Mouse (Mus musculus) lung, adult 2 months (tissue): ENCODE data around the gene Eno1. TPM values are rescaled to one million over a fixed set of nuclear protein-coding genes. Genes with fewer than 3 reads are reported as not detected.
"Not testable (repeated sequence)": the region's sequence is repeated elsewhere in the genome, so short reads cannot be mapped to it uniquely, and the experiment has no call there.

Experiments
- DNase-seq: peaks from one replicate; pipeline ENCODE4 v3.0.0; 2022
- H3K4me1 ChIP-seq: fragments of 200-500 bp; 2 replicates; pipeline ENCODE4 v1.6.1; 2011; ENCODE audit warnings: low read length; ENCODE audit not compliant: control insufficient read depth, insufficient read depth
- H3K4me3 ChIP-seq: fragments of 200-500 bp; replicated peaks from 2 replicates; pipeline ENCODE3; 2011; ENCODE audit warnings: low read depth, mild to moderate bottlenecking, control low read depth, low read length; ENCODE audit errors: extremely low read depth
- CTCF ChIP-seq: fragments of 200-500 bp; IDR thresholded peaks from 2 replicates; pipeline ENCODE4 v1.5.1; 2011; ENCODE audit warnings: mild to moderate bottlenecking, low read length, control low read depth; ENCODE audit not compliant: insufficient read depth
- POLR2A ChIP-seq: fragments of 200-500 bp; IDR thresholded peaks from 2 replicates; pipeline ENCODE4 v1.6.1; 2011; ENCODE audit warnings: low read depth, mild to moderate bottlenecking, control low read depth, low read length, borderline replicate concordance; ENCODE audit errors: extremely low read depth
- WGBS: fragments of 180-500 bp; shearing (Covaris S2); methylation state at CpG from one replicate; pipeline ENCODE4 v1.1.7; 2018; 5-methylcytosine and 5-hydroxymethylcytosine counted together
- polyA plus RNA-seq: library from polyadenylated mRNA; depleted of rRNA; stranded (reverse); fragments of >200 nt; gene quantifications from 2 replicates; pipeline ENCODE4 v1.2.3, GENCODE M21; 2012

The Eno1 gene
- polyA plus RNA-seq, 1 experiment: 220 TPM

GRCm38 (mm10) chr4:150272725-150273124 is 36.2 kb downstream of the Eno1 start:
- WGBS: 7% methylated on average over 9 of the region's 9 CpGs
- TF ChIP-seq POLR2A (no peak), CTCF (no peak)
- no peak overlapping the region for H3K4me3 ChIP-seq
- DNase-seq: peak; percentile 51
- H3K4me1 ChIP-seq: peaks cover 12% of the 10 kb centered on the region

GRCm38 (mm10) chr4:150275531-150275930 is 39.0 kb downstream of the Eno1 start:
- DNase-seq: no peak
- TF ChIP-seq POLR2A (no peak), CTCF (no peak)
- Histone ChIP-seq H3K4me3 (no peak overlapping the region), H3K4me1 (peaks cover 12% of the 10 kb centered on the region)
- 91% methylated on average over 5 of the region's 5 CpGs for WGBS

- DNase-seq, H3K4me1 ChIP-seq, H3K4me3 ChIP-seq: not testable (repeated sequence)
- WGBS: 87% methylated on average over 5 of the region's 7 CpGs
These were observed 42.8 kb downstream of the Eno1 start for GRCm38 (mm10) chr4:150279336-150279735.

- 62% methylated on average over 2 of the region's 2 CpGs for WGBS
- H3K4me3 ChIP-seq: no peak overlapping the region
- DNase-seq: no peak
- no peak for TF ChIP-seq CTCF
- no peak for TF ChIP-seq POLR2A
- H3K4me1 ChIP-seq: peaks cover 4% of the 10 kb centered on the region; the same call in 1 of the 2 replicates
These were observed 43.5 kb downstream of the Eno1 start for GRCm38 (mm10) chr4:150280002-150280401.

GRCm38 (mm10) chr4:150280459-150280858 is 43.9 kb downstream of the Eno1 start:
- 59% methylated on average over 4 of the region's 4 CpGs for WGBS
- DNase-seq: no peak
- no peak for TF ChIP-seq CTCF
- Histone ChIP-seq H3K4me3 (no peak overlapping the region), H3K4me1 (peaks cover 4% of the 10 kb centered on the region; the same call in 1 of the 2 replicates)

- under 1% methylated on average over 60 of the region's 60 CpGs for WGBS
- Histone ChIP-seq H3K4me1 (peaks cover 4% of the 10 kb centered on the region; the same call in 1 of the 2 replicates), H3K4me3 (peak within 1 kb of the TSS; percentile 99)
- TF ChIP-seq CTCF (0 out of 2 replicates have a peak, but pooled peaks have one; percentile 4), POLR2A (peak; percentile 82; the same call in 1 of the 2 replicates)
- DNase-seq: peak; percentile 100
These were observed 44.7 kb downstream of the Eno1 start, which contains the start of gene Rere for GRCm38 (mm10) chr4:150281018-150281761. TSS of gene Rere (plus strand) at chr4:150281646.

GRCm38 (mm10) chr4:150281891-150282630 is 45.5 kb downstream of the Eno1 start:
- peak; percentile 71 for DNase-seq
- H3K4me1 ChIP-seq: peaks cover 4% of the 10 kb centered on the region; the same call in 1 of the 2 replicates
- WGBS: under 1% methylated on average over 48 of the region's 50 CpGs
- H3K4me3 ChIP-seq: peak overlapping the region; percentile 99
- no peak for TF ChIP-seq POLR2A
- no peak for TF ChIP-seq CTCF

- H3K4me1 ChIP-seq: peaks cover 4% of the 10 kb centered on the region; the same call in 1 of the 2 replicates
- no peak for DNase-seq
- WGBS: 11% methylated on average over 5 of the region's 5 CpGs
- peak overlapping the region; percentile 24 for H3K4me3 ChIP-seq
- TF ChIP-seq POLR2A (no peak), CTCF (no peak)
These were observed 46.3 kb downstream of the Eno1 start for GRCm38 (mm10) chr4:150282631-150283334.

- 29% methylated on average over 2 of the region's 2 CpGs for WGBS
- TF ChIP-seq CTCF: no peak
- no peak for TF ChIP-seq POLR2A
- Histone ChIP-seq H3K4me3 (peak overlapping the region; percentile 24), H3K4me1 (peaks cover 4% of the 10 kb centered on the region; the same call in 1 of the 2 replicates)
- DNase-seq: no peak
These were observed 46.8 kb downstream of the Eno1 start for GRCm38 (mm10) chr4:150283335-150283638.
